Mouse (Mus musculus): Measurements from ENCODE around the gene Serf2.
"Not testable (repeated sequence)": the region's sequence is repeated elsewhere in the genome, so short reads cannot be mapped to it uniquely, and the experiment has no call there.

Gene Serf2

GRCm38 (mm10) chr2:121447006-121447405, 2.0 kb upstream of the Serf2 start:
- DNase-seq (ENCODE audit: low spot score) = no peak

GRCm38 (mm10) chr2:121448136-121448535, 859 bp upstream of the Serf2 start:
- DNase-seq (ENCODE audit: low spot score) = peak; percentile 65

- no peak for DNase-seq (ENCODE audit: low spot score)
These were observed 583 bp downstream of the Serf2 start for GRCm38 (mm10) chr2:121449545-121450011.

- no peak for DNase-seq (ENCODE audit: low spot score)
These were observed 1.1 kb downstream of the Serf2 start for GRCm38 (mm10) chr2:121450093-121450492.

- DNase-seq (ENCODE audit: low spot score) = no peak
These were observed 3.4 kb downstream of the Serf2 start for GRCm38 (mm10) chr2:121452361-121452760.

- no peak for DNase-seq (ENCODE audit: low spot score)
These were observed 4.0 kb downstream of the Serf2 start, which contains the start of gene Hypk for GRCm38 (mm10) chr2:121452990-121453389. Gene Hypk, plus strand, starts transcription at chr2:121453290.

GRCm38 (mm10) chr2:121453917-121454316, 4.9 kb downstream of the Serf2 start:
- DNase-seq (ENCODE audit: low spot score) = no peak

- no peak for DNase-seq (ENCODE audit: low spot score)
These were observed 6.5 kb downstream of the Serf2 start for GRCm38 (mm10) chr2:121455534-121455933.

- DNase-seq (ENCODE audit: low spot score) = peak; percentile 86
These were observed 8.0 kb downstream of the Serf2 start, which contains the start of gene Serinc4 for GRCm38 (mm10) chr2:121456692-121457642. Gene Serinc4, minus strand, starts transcription at chr2:121456781.

- no peak for DNase-seq (ENCODE audit: low spot score)
These were observed 11.1 kb downstream of the Serf2 start for GRCm38 (mm10) chr2:121460071-121460470.

GRCm38 (mm10) chr2:121468982-121469381, 20.0 kb downstream of the Serf2 start:
- not testable (repeated sequence) for DNase-seq (ENCODE audit: low spot score)

- not testable (repeated sequence) for DNase-seq (ENCODE audit: low spot score)
These were observed 23.8 kb downstream of the Serf2 start for GRCm38 (mm10) chr2:121472783-121473182.

- DNase-seq (ENCODE audit: low spot score) = peak; percentile 79
These were observed 24.5 kb downstream of the Serf2 start, which contains the start of gene Mfap1b for GRCm38 (mm10) chr2:121473301-121474179. Gene Mfap1b, minus strand, starts transcription at chr2:121474067.

- DNase-seq (ENCODE audit: low spot score) = no peak
These were observed 25.2 kb downstream of the Serf2 start for GRCm38 (mm10) chr2:121474180-121474535.

GRCm38 (mm10) chr2:121475306-121475705, 26.3 kb downstream of the Serf2 start:
- DNase-seq (ENCODE audit: low spot score) = not testable (repeated sequence)

- no peak for DNase-seq (ENCODE audit: low spot score)
These were observed 28.7 kb downstream of the Serf2 start for GRCm38 (mm10) chr2:121477491-121478266.

- no peak for DNase-seq (ENCODE audit: low spot score)
These were observed 31.5 kb downstream of the Serf2 start for GRCm38 (mm10) chr2:121480498-121480897.

- not testable (repeated sequence) for DNase-seq (ENCODE audit: low spot score)
These were observed 31.9 kb downstream of the Serf2 start for GRCm38 (mm10) chr2:121480916-121481315.

GRCm38 (mm10) chr2:121483576-121483975, 34.6 kb downstream of the Serf2 start:
- DNase-seq (ENCODE audit: low spot score) = no peak

GRCm38 (mm10) chr2:121484403-121484802, 35.4 kb downstream of the Serf2 start:
- DNase-seq (ENCODE audit: low spot score) = not testable (repeated sequence)

GRCm38 (mm10) chr2:121501550-121501949, 52.6 kb downstream of the Serf2 start:
- DNase-seq (ENCODE audit: low spot score) = not testable (repeated sequence)
